Mouse (Mus musculus) heart, embryonic 11.5 days (tissue): ENCODE measurements around the gene Rtn4r. TPM values are rescaled to one million over a fixed set of nuclear protein-coding genes. Genes with fewer than 3 reads are reported as not detected.

Source experiments
- ATAC-seq: fragments of 200-750 bp; cut with Nextera tagmentation; replicated peaks from 2 replicates; pipeline ENCODE4 v1.8.0; 2017; ENCODE audit warnings: moderate library complexity; ENCODE audit not compliant: insufficient number of reproducible peaks, low FRiP score, low TSS enrichment
- H3K27ac ChIP-seq: fragments of 300-500 bp; sonication (generic); 2 replicates; pipeline ENCODE4 v1.5.1; 2014; ENCODE audit warnings: mild to moderate bottlenecking, low read depth, low read length
- H3K27me3 ChIP-seq: fragments of 300-500 bp; sonication (generic); 2 replicates; pipeline ENCODE4 v1.6.1; 2014; ENCODE audit warnings: mild to moderate bottlenecking, low read length, mixed read lengths; ENCODE audit not compliant: control insufficient read depth, insufficient read depth
- H3K36me3 ChIP-seq: fragments of 300-500 bp; sonication (generic); 2 replicates; pipeline ENCODE4 v1.6.1; 2014; ENCODE audit warnings: mild to moderate bottlenecking, low read length, moderate library complexity, mixed read lengths; ENCODE audit not compliant: control insufficient read depth, insufficient read depth
- H3K4me1 ChIP-seq: fragments of 300-500 bp; sonication (generic); 2 replicates; pipeline ENCODE4 v1.6.1; 2014; ENCODE audit warnings: low read length; ENCODE audit not compliant: control insufficient read depth, insufficient read depth
- H3K4me2 ChIP-seq: fragments of 300-500 bp; sonication (generic); 2 replicates; pipeline ENCODE4 v1.6.1; 2014; ENCODE audit warnings: mild to moderate bottlenecking, moderate library complexity
- H3K4me3 ChIP-seq: fragments of 300-500 bp; sonication (generic); 2 replicates; pipeline ENCODE4 v1.5.1; 2014; ENCODE audit warnings: low read depth, low read length
- H3K9ac ChIP-seq: fragments of 300-500 bp; sonication (generic); 2 replicates; pipeline ENCODE4 v1.6.1; 2014; ENCODE audit warnings: mild to moderate bottlenecking, low read depth, low read length, moderate library complexity
- H3K9me3 ChIP-seq: fragments of 300-500 bp; sonication (generic); replicated peaks from 2 replicates; pipeline ENCODE4 v1.6.1; 2016; ENCODE audit warnings: low read length; ENCODE audit not compliant: control insufficient read depth
- WGBS: fragments of 180-500 bp; shearing (Covaris S2); extraction: QIAGEN DNeasy Blood & Tissue Kit; methylation state at CpG from one replicate; pipeline ENCODE4 v1.1.7; 2014; ENCODE audit not compliant: insufficient replicate concordance; 5-methylcytosine and 5-hydroxymethylcytosine counted together
- polyA plus RNA-seq: library from polyadenylated mRNA; unstranded; fragments of >200 nt; fragmentation: Nextera tagmentation; extraction: Ambion mirVana; gene quantifications from 2 replicates; pipeline ENCODE4 v1.2.1, GENCODE M21; 2014

Gene Rtn4r
- polyA plus RNA-seq, 1 experiment from 2014 or later = 0.26 TPM

- 83% methylated on average over 5 of the region's 5 CpGs for WGBS
- peaks cover 2% of the 10 kb centered on the region; the same call in 1 of the 2 replicates for H3K27me3 ChIP-seq
- no peak overlapping the region for H3K9ac ChIP-seq
- ATAC-seq = no peak
- no peaks in the 10 kb centered on the region for H3K4me1 ChIP-seq
- H3K27ac ChIP-seq = no peak overlapping the region
- H3K9me3 ChIP-seq = no peaks in the 10 kb centered on the region
- H3K4me2 ChIP-seq = no peak overlapping the region
- H3K36me3 ChIP-seq = no peaks in the 10 kb centered on the region
- H3K4me3 ChIP-seq = no peak overlapping the region
These were observed 40.3 kb upstream of the Rtn4r start for GRCm38 (mm10) chr16:18087101-18087500.

- no peak overlapping the region for H3K9ac ChIP-seq
- H3K4me3 ChIP-seq = no peak overlapping the region
- ATAC-seq = no peak
- H3K27ac ChIP-seq = no peak overlapping the region
- H3K36me3 ChIP-seq = no peaks in the 10 kb centered on the region
- no peak overlapping the region for H3K4me2 ChIP-seq
- no peaks in the 10 kb centered on the region for H3K9me3 ChIP-seq
- no peaks in the 10 kb centered on the region for H3K27me3 ChIP-seq
- WGBS = 38% methylated on average over 5 of the region's 5 CpGs
- H3K4me1 ChIP-seq = no peaks in the 10 kb centered on the region; the same call in 1 of the 2 replicates
These were observed 31.1 kb upstream of the Rtn4r start for GRCm38 (mm10) chr16:18096348-18096747.

GRCm38 (mm10) chr16:18102816-18103215 is 24.6 kb upstream of the Rtn4r start:
- 73% methylated on average over 4 of the region's 4 CpGs for WGBS
- H3K9ac ChIP-seq = no peak overlapping the region
- H3K4me1 ChIP-seq = no peaks in the 10 kb centered on the region
- H3K9me3 ChIP-seq = no peaks in the 10 kb centered on the region
- H3K27me3 ChIP-seq = no peaks in the 10 kb centered on the region
- H3K36me3 ChIP-seq = no peaks in the 10 kb centered on the region
- no peak overlapping the region for H3K27ac ChIP-seq
- H3K4me2 ChIP-seq = no peak overlapping the region
- ATAC-seq = no peak
- no peak overlapping the region for H3K4me3 ChIP-seq

GRCm38 (mm10) chr16:18103366-18103765 is 24.1 kb upstream of the Rtn4r start:
- Histone ChIP-seq H3K9ac (no peak overlapping the region), H3K4me2 (no peak overlapping the region), H3K27me3 (no peaks in the 10 kb centered on the region), H3K36me3 (no peaks in the 10 kb centered on the region), H3K4me1 (no peaks in the 10 kb centered on the region), H3K9me3 (no peaks in the 10 kb centered on the region), H3K27ac (no peak overlapping the region), H3K4me3 (no peak overlapping the region)
- ATAC-seq = no peak
- WGBS = 80% methylated on average over 1 of the region's 1 CpGs

GRCm38 (mm10) chr16:18103808-18104207 is 23.6 kb upstream of the Rtn4r start:
- H3K4me3 ChIP-seq = no peak overlapping the region
- no peaks in the 10 kb centered on the region for H3K36me3 ChIP-seq
- no peaks in the 10 kb centered on the region for H3K27me3 ChIP-seq
- no peak overlapping the region for H3K9ac ChIP-seq
- H3K27ac ChIP-seq = no peak overlapping the region
- H3K9me3 ChIP-seq = no peaks in the 10 kb centered on the region
- H3K4me1 ChIP-seq = no peaks in the 10 kb centered on the region
- WGBS = 32% methylated on average over 6 of the region's 6 CpGs
- no peak overlapping the region for H3K4me2 ChIP-seq
- ATAC-seq = no peak

GRCm38 (mm10) chr16:18108221-18108966 is 19.0 kb upstream of the Rtn4r start:
- Histone ChIP-seq H3K27me3 (no peaks in the 10 kb centered on the region), H3K9me3 (peaks cover 8% of the 10 kb centered on the region; the same call in 1 of the 2 replicates), H3K4me2 (no peak overlapping the region), H3K4me3 (no peak overlapping the region), H3K9ac (no peak overlapping the region), H3K27ac (no peak overlapping the region), H3K36me3 (no peaks in the 10 kb centered on the region), H3K4me1 (no peaks in the 10 kb centered on the region)
- 52% methylated on average over 5 of the region's 5 CpGs for WGBS
- ATAC-seq = peak; percentile 40; the same call in 1 of the 2 replicates

- 60% methylated on average over 7 of the region's 7 CpGs for WGBS
- H3K36me3 ChIP-seq = no peaks in the 10 kb centered on the region
- no peak overlapping the region for H3K4me2 ChIP-seq
- no peaks in the 10 kb centered on the region for H3K4me1 ChIP-seq
- no peak for ATAC-seq
- H3K27me3 ChIP-seq = no peaks in the 10 kb centered on the region; the same call in 1 of the 2 replicates
- H3K9me3 ChIP-seq = peaks cover 8% of the 10 kb centered on the region; the same call in 1 of the 2 replicates
- no peak overlapping the region for H3K27ac ChIP-seq
- no peak overlapping the region for H3K9ac ChIP-seq
- no peak overlapping the region for H3K4me3 ChIP-seq
These were observed 16.4 kb upstream of the Rtn4r start for GRCm38 (mm10) chr16:18111042-18111441.

- H3K4me2 ChIP-seq = no peak overlapping the region
- no peak overlapping the region for H3K9ac ChIP-seq
- no peak overlapping the region for H3K27ac ChIP-seq
- H3K36me3 ChIP-seq = no peaks in the 10 kb centered on the region
- H3K9me3 ChIP-seq = no peaks in the 10 kb centered on the region
- no peak overlapping the region for H3K4me3 ChIP-seq
- 76% methylated on average over 4 of the region's 4 CpGs for WGBS
- no peak for ATAC-seq
- no peaks in the 10 kb centered on the region for H3K4me1 ChIP-seq
- no peaks in the 10 kb centered on the region; the same call in 1 of the 2 replicates for H3K27me3 ChIP-seq
These were observed 11.0 kb upstream of the Rtn4r start for GRCm38 (mm10) chr16:18116467-18116866.

GRCm38 (mm10) chr16:18118285-18118684 is 9.2 kb upstream of the Rtn4r start:
- no peak for ATAC-seq
- WGBS = 61% methylated on average over 3 of the region's 3 CpGs

More at GRCm38 (mm10) chr16:18118285-18118684, 9.2 kb upstream of the Rtn4r start:
- Histone ChIP-seq H3K4me2 (no peak overlapping the region), H3K4me1 (no peaks in the 10 kb centered on the region), H3K4me3 (no peak overlapping the region), H3K27ac (no peak overlapping the region), H3K36me3 (no peaks in the 10 kb centered on the region), H3K9ac (no peak overlapping the region), H3K27me3 (no peaks in the 10 kb centered on the region; the same call in 1 of the 2 replicates), H3K9me3 (no peaks in the 10 kb centered on the region)
